Mouse (Mus musculus) heart, adult 2 months (tissue): ENCODE measurements at regions not wholly inside any gene's neighbourhood (a gene's known extent, or its start where the extent isn't known, plus 50 kb on each side); places are given as distances from the start of the nearest gene placed in this dataset.

Experiments
- DNase-seq, 2 experiments: peaks; one replicate each; pipeline ENCODE4 v3.0.0; 2021
- H3K27ac ChIP-seq: fragments of 200-600 bp; 2 replicates; pipeline ENCODE4 v1.8.1; 2022
- H3K27me3 ChIP-seq: fragments of 200-500 bp; 2 replicates; pipeline ENCODE4 v1.6.1; 2012; ENCODE audit warnings: mild to moderate bottlenecking, low read length, inconsistent platforms, mixed read lengths; ENCODE audit not compliant: control insufficient read depth, insufficient read depth
- H3K36me3 ChIP-seq: fragments of 200-500 bp; 2 replicates; pipeline ENCODE4 v1.6.1; 2012; ENCODE audit warnings: low read length, inconsistent platforms; ENCODE audit not compliant: control insufficient read depth, insufficient read depth
- H3K4me1 ChIP-seq: fragments of 200-500 bp; 2 replicates; pipeline ENCODE4 v1.6.1; 2011; ENCODE audit warnings: low read length; ENCODE audit not compliant: control insufficient read depth, insufficient read depth
- H3K4me3 ChIP-seq: fragments of 200-600 bp; 2 replicates; pipeline ENCODE4 v1.8.1; 2022
- H3K79me2 ChIP-seq: fragments of 200-500 bp; replicated peaks from 2 replicates; pipeline ENCODE4 v1.6.1; 2012; ENCODE audit warnings: mild to moderate bottlenecking, inconsistent platforms, low read length, moderate library complexity, mixed read lengths; ENCODE audit not compliant: control insufficient read depth, insufficient read depth
- H3K9ac ChIP-seq: fragments of 200-500 bp; 2 replicates; pipeline ENCODE4 v1.6.1; 2012; ENCODE audit warnings: low read depth, mild to moderate bottlenecking, control low read depth, inconsistent platforms, low read length, mixed read lengths
- CTCF ChIP-seq: fragments of 200-600 bp; IDR thresholded peaks from 2 replicates; pipeline ENCODE4 v1.8.1; 2022; ENCODE audit warnings: antibody characterized with exemption, mild to moderate bottlenecking, moderate library complexity
- EP300 ChIP-seq: fragments of 200-500 bp; IDR thresholded peaks from 2 replicates; pipeline ENCODE4 v1.6.1; 2011; ENCODE audit warnings: low read depth, low read length, control low read depth; ENCODE audit not compliant: insufficient read depth
- POLR2A ChIP-seq: fragments of 200-500 bp; IDR thresholded peaks from 2 replicates; pipeline ENCODE4 v1.6.1; 2011; ENCODE audit warnings: mild to moderate bottlenecking, low read depth, low read length, control low read depth; ENCODE audit not compliant: insufficient read depth
- WGBS: fragments of 180-500 bp; shearing (Covaris S2); methylation state at CpG from one replicate; pipeline ENCODE4 v1.1.7; 2018; 5-methylcytosine and 5-hydroxymethylcytosine counted together
- intact Hi-C: fragments of 180-260 bp; cut with DNase I; formaldehyde crosslinking; loops from one replicate; pipeline ENCODE4 v1.15.1; 2025

DNA sequence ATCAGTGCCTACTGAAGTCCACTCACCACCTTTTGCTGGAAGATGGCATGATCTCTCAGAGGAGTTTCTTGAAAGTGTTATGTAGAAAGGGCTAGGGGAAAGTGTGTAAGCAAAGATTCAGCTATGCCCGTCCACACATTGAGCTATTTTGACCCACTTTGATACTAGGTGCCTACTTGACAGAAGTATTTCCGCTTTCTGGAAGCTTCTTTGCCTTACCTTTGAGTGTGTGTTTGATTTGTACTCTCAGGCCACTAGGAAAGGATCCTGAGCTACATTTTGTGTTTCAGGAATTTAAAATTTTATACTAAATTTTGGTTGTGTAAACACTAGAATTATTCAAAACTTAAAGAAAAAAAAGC lies 287.5 kb downstream of the Gm11361 start:
- no peak overlapping the region for H3K27ac ChIP-seq
- H3K79me2 ChIP-seq = no peaks in the 10 kb centered on the region
- no peaks in the 10 kb centered on the region for H3K36me3 ChIP-seq
- H3K4me1 ChIP-seq = no peaks in the 10 kb centered on the region; the same call in 1 of the 2 replicates
- H3K4me3 ChIP-seq = no peak overlapping the region
- DNase-seq = no peak
- no peaks in the 10 kb centered on the region for H3K27me3 ChIP-seq
- no peak overlapping the region for H3K9ac ChIP-seq
- TF ChIP-seq CTCF (no peak), EP300 (no peak), POLR2A (no peak)
- intact Hi-C loops = no loop called here
- 87% methylated on average over 2 of the region's 2 CpGs for WGBS

DNA sequence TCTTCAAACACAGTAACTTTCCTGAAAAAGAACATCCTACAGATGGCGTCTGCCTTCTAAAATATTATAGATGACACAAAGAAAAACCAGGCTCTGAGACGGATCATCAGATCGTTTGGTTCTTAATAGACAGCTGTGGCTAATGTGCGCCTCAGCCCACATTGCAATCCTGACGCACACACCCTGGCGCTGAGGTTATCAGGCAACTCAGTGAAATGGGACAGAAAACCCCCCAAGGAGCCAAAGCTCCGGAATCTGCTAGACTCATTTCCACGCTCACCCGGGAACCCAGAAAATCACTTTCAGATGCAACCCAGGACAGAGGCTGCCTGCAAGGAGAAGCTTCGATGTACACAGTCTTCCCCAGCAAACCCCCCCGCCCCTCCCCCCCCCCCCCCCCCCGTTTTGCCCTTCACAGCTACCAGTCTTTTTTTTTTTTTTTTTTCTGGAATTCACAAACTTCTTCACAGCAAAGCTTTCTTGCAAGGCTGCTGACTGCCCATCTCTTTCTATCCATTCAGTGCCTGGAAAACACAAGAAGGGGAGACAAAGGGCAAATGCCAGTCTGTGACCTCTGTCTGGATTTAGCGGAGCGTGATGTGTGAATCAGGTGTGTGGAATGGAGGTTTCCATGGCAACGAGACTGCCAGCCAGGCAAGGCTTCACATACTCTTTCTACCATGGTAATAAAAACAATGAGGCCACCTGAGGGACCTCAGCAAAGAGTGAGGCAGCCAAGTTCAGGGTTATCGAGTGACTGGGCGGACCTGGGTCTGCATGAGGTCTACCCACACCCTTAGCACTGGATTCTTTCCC lies 286.9 kb downstream of the Gm11361 start:
- no peak overlapping the region for H3K9ac ChIP-seq
- H3K27me3 ChIP-seq = no peaks in the 10 kb centered on the region
- no peak overlapping the region for H3K4me3 ChIP-seq
- H3K79me2 ChIP-seq = no peaks in the 10 kb centered on the region
- WGBS = 68% methylated on average over 15 of the region's 17 CpGs
- H3K4me1 ChIP-seq = no peaks in the 10 kb centered on the region; the same call in 1 of the 2 replicates
- H3K36me3 ChIP-seq = no peaks in the 10 kb centered on the region
- H3K27ac ChIP-seq = no peak overlapping the region
- intact Hi-C loops = no loop called here
- TF ChIP-seq CTCF (no peak), EP300 (no peak), POLR2A (no peak)
- no peak for DNase-seq

DNA sequence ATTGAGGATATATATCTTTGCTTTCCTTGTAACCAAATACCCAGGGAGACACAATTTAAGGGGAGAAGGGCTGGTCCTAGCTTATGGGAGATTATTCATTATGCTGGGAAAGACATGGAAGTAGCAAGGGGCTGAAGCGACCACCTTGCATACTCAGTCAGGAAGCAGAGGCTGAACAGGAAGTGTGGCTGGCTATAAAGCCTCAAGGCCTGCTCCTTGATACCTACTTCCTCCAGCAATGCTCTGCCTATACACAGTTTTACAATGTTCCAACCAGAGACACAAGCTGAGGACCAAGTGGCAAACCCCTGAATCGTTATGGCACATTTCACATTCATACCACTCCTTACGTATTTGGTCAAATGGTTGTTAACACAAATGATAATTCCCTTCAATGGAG lies 284.3 kb downstream of the Gm11361 start:
- Histone ChIP-seq H3K27me3 (no peaks in the 10 kb centered on the region), H3K4me1 (no peaks in the 10 kb centered on the region; the same call in 1 of the 2 replicates), H3K27ac (no peak overlapping the region), H3K36me3 (no peaks in the 10 kb centered on the region), H3K9ac (no peak overlapping the region), H3K4me3 (no peak overlapping the region), H3K79me2 (no peaks in the 10 kb centered on the region)
- no peak for DNase-seq
- WGBS = 80% methylated on average over 3 of the region's 3 CpGs
- intact Hi-C loops = no loop called here
- TF ChIP-seq EP300 = no peak

DNA sequence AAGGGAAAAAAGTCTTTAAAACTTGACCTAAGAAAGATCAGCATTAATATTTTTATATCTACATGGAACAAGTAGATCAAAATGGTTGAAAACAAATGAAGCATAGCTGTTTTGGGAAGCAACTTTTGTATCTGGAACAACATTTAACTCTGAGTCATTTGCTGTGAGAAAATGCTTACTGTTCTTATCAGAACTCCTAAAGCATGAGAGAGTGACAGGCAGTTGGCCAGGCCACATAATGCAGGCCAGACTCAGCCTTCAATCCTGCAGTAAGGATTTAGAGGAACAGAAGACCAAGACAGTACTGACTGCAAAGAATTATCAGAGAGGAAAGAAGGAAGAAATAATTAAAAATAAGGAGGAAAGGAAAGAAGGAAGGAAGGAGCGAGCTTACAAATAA lies 275.8 kb downstream of the Gm11361 start:
- intact Hi-C loops = no loop called here
- Histone ChIP-seq H3K4me1 (peaks cover 6% of the 10 kb centered on the region), H3K79me2 (no peaks in the 10 kb centered on the region), H3K4me3 (no peak overlapping the region), H3K27me3 (no peaks in the 10 kb centered on the region), H3K27ac (no peak overlapping the region), H3K9ac (no peak overlapping the region), H3K36me3 (no peaks in the 10 kb centered on the region)
- TF ChIP-seq CTCF (no peak), EP300 (no peak), POLR2A (no peak)
- DNase-seq = no peak
- WGBS = 86% methylated on average over 1 of the region's 1 CpGs

DNA sequence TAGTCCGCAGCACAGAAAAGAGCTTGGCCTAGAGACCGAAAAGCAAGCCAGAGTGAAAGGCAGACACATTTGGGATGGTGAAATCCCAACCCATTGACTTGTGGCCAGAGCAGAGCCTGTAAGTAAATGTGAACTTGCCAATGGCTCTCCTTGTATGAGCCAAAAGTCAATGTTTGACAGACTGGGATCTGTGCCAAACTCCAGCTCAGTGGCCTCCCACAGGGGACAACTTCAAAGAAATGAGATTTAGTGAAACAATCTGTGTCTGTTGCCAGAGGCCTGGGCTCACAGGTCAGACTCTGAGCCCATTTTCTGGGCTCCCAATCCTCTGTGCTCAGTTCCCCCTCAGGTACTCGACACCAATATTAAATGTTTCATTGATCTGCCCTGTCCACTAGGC lies 274.9 kb downstream of the Gm11361 start:
- no peak for TF ChIP-seq CTCF
- 0 out of 2 replicates have a peak, but pooled peaks have one; percentile 27 for TF ChIP-seq EP300
- TF ChIP-seq POLR2A = no peak
- no peak overlapping the region for H3K4me3 ChIP-seq
- DNase-seq = peak; percentile 54 to 74
- H3K4me1 ChIP-seq = peaks cover 6% of the 10 kb centered on the region
- no peaks in the 10 kb centered on the region for H3K79me2 ChIP-seq
- H3K9ac ChIP-seq = no peak overlapping the region
- 36% methylated on average over 3 of the region's 3 CpGs for WGBS
- H3K27ac ChIP-seq = peak overlapping the region; percentile 38
- H3K27me3 ChIP-seq = no peaks in the 10 kb centered on the region
- no peaks in the 10 kb centered on the region for H3K36me3 ChIP-seq
- intact Hi-C loops = no loop called here

DNA sequence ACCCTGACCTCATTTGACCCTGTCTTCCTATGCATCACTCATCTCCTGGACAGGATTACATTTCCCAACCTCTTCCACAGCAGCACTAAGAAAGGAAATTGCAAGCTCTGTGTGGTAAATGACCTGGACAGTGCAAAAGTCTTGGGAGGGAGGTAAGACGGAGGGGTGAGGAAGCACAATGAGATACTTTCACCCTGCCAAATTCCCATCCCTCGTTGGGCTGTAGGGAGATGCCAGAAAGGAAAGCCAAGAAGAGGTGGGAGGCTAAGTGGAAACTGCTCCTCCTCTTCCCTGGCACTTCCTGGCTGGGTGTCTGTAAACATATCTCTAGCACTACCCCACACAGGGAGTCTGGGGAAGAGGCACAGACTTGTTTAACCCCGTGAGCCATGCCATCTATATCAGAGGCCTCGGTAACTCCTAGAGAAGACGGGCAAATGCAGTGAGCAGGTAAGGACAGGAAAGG lies 274.2 kb downstream of the Gm11361 start:
- TF ChIP-seq CTCF (no peak), POLR2A (no peak), EP300 (no peak)
- no peak overlapping the region for H3K9ac ChIP-seq
- peak overlapping the region; percentile 38 for H3K27ac ChIP-seq
- H3K4me3 ChIP-seq = no peak overlapping the region
- peaks cover 6% of the 10 kb centered on the region for H3K4me1 ChIP-seq
- 45% methylated on average over 5 of the region's 5 CpGs for WGBS
- H3K36me3 ChIP-seq = no peaks in the 10 kb centered on the region
- intact Hi-C loops = no loop called here
- H3K27me3 ChIP-seq = no peaks in the 10 kb centered on the region
- peak; percentile 23 to 56 for DNase-seq
- H3K79me2 ChIP-seq = no peaks in the 10 kb centered on the region
